Mouse (Mus musculus) right cerebral cortex, adult 2 months (tissue): Measurements from ENCODE around the gene Rab24.

ENCODE experiments used
- DNase-seq, 2 experiments: peaks; one replicate each; pipeline ENCODE4 v3.0.0; 2021 to 2022; ENCODE audit warnings: low spot score in 2 of 2

Rab24 gene

GRCm38 (mm10) chr13:55329109-55329682, 7.5 kb upstream of the Rab24 start:
- DNase-seq: peak in 1 of 2 experiments; percentile 36

GRCm38 (mm10) chr13:55328641-55329040, 6.9 kb upstream of the Rab24 start:
- no peak for DNase-seq

DNA sequence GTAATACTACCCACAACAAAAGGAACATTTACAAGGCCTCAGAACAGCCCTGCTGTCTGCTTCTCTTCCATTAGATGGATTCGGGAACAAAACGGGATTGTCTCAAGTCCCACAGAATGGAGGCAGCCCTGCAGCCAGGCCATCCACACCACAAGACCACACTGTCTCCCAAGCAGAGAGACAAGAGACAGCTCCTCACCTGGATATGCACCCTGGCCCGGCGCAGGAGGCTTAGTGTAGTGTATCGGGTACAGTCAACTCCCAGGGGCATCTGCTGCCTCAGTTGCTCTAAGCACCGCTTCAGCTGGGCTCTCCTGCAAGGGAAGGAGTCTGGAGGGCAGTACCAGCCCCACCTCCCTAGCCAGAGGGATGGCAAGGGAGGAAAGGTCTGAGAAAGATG, 6.4 kb upstream of the Rab24 start:
- DNase-seq: no peak

- DNase-seq: peak; percentile 97 to 98
Observed at GRCm38 (mm10) chr13:55327633-55328032, 5.9 kb upstream of the Rab24 start.

DNA sequence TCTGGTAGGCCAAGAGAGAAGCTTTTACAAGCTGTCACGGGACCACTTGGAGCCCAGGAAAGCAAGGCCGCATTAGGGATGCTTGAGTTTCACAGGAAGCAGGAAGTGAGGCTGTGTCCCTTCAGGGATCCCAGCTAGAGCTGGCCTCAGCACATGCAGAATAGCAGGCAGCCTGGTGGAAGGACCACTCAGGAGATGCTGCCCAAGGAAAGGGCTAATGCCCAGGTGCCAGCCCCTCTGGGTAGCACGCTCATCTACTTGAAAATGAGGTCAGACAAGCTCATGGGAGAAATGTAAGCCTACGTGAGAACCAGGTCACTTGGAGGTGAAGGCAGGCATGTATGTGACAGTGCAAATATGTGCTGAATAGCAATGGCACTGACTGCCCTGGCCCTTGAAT, 5.4 kb upstream of the Rab24 start:
- no peak for DNase-seq

DNA sequence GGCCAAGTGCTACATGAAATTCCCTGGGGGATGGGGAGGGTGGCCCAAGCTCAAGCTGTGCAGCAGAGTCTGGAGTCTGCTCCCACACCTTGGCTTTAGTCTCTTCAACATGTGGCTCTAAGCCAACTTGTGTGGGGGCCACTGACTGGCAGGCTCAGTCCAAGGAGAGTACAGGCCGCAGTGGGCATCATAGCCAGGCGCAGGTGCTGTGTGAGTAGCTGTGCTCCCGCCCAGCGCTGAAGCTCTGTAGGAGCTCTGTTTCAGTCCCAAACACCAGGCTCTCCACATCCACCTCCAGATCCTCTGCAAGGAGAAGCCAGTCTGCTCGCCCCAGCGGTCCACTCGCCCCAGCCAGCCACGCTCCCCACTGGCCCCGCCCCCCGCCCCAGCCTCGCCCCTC, 3.9 kb upstream of the Rab24 start:
- DNase-seq: peak in 1 of 2 experiments; percentile 41

DNA sequence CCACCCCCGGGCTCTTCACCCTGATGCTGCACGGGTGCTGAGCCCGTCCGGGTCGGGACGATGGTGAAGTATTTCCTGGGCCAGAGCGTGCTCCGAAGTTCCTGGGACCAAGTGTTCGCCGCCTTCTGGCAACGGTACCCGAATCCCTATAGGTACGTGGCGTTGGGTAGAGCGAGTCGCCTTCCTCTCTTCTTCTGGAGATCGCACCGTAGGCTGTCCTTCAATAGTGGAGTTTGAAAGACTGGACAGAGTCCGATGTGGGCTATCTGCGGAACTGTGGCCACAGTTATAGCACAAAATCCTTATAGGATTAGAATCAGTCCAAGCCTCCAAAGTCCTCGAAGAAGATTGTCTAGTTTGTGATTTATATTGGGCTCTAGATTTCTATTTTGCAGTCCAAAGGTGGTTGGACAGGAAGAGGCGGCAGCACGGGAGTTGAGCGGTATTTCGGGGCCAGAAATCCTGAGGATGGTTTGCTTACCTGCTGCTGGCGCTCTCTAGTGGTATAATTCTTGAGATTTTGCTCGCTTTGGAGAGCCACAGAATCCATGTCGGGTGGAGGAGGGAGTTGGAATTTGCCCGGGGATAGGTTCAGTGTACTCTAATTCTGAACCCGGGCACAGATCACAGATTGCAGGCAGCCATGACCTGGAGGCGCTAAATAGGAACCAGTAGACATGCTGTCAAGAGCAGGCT, 532 bp upstream of the Rab24 start:
- DNase-seq: peak; percentile 52 to 63

DNA sequence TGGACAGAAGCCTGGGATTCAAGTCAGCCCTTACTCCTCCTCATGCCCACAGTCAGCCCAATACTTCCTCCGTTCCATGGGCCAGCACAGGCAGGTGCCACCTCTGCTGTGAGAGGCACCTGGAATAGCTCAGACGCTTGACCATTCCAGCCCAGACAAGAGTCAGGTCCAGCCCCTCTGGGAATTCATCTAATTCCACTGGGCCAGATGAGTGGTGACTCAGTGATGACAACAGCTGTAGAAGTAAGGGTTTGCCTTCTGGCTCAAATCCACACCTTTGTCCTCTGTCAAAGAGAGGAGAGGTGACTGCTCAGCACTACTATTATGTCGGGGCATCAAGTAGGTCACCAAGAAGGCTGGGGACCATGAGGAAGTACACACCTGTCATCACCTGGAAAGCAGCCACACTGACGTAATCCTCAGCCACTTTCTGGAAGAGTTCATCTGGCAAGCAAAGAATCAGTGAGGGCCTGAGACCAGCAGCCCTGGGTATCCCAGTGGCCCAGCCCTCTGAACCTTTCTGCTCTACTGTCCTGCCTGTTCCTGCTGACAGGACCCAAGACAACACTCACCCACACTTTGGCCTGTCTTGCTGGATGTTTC, 1.7 kb downstream of the Rab24 start, which contains the start of gene Prelid1:
Gene Prelid1, plus strand, starts transcription at position 570 of the 603 bp plus-strand sequence.
- DNase-seq: no peak

DNA sequence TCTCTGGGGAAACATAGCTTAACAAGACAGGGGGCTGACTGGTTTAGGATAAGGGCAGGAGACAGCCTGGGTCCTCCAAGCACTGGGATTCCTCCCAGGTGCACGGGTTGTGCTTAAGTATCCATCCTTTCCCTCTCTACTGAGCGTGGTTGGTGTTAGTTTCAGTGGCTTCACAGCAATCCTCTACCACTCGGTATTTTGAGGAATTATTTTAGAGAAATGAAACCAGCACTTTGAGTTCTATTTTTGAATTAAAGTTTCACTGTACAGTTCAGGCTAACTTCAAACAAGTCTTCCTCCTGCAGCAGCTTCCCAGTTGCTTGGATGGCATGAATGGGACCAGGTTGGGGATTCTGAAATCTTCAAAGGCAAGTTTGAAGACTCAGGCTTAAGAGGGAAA, 3.4 kb downstream of the Rab24 start:
- no peak for DNase-seq

DNA sequence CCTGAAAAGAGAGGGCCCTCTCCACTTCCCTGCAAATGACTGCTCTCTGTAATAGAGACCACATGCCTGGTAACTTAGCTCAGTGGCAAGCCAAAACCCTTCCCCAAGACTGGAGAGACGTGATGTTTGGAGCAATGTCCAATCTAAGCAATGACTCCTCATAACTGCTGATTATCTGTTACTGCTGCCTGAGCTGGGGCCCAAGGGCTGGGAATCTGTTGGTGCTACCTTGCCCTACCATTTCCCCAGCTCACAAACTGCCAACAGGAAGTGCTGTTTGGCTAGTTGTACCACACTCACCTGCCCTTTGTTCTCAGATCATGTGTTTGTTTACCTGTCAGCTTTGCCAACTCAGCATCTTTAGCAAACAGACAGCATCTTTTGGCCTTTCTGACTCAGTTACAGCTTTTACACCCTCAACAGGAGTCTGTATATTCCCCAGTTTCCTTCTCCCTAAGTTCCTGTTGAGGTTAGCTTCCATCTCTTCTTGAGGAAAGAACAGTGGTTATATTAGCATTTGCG, 6.8 kb downstream of the Rab24 start:
- no peak for DNase-seq

- DNase-seq: no peak
Observed at GRCm38 (mm10) chr13:55313051-55313450, 8.7 kb downstream of the Rab24 start.

DNA sequence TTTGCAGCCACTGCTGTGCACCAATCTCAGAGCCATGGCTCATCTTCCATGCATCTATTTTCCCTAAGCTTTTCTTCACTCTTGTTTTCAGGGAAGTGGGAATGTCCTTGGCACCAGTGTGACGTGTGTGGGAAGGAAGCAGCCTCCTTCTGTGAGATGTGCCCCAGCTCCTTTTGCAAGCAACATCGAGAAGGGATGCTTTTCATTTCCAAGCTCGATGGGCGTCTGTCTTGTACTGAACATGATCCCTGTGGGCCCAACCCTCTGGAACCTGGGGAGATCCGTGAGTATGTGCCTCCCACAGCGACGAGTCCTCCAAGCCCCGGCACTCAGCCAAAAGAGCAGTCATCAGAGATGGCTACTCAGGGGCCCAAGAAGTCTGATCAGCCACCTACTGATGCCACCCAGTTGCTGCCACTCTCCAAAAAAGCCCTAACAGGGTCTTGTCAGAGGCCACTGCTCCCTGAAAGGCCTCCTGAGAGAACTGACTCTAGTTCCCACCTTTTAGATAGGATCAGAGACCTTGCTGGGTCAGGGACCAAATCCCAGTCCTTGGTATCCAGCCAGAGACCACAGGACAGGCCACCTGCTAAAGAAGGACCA, 9.6 kb downstream of the Rab24 start:
- peak; percentile 57 to 68 for DNase-seq

DNA sequence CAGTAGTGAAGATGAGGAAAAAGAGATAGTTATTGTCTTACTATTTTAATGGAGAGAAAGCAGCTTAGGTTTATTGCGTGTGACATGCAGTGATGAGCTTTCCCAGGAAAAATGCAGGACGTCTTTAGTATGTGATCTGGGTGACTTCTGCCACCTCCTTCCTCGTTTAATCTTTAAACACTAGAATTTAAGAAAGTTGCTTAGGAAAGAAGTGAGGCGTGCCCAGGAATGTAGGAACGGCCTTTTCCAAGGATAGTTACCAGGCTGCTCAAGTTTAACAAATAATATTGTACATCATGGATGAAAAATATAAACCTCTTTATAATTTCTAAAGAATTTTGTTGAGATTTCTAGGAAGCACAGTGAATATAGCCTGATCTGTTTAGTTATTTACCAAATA, 20.8 kb downstream of the Rab24 start:
- DNase-seq: no peak

DNA sequence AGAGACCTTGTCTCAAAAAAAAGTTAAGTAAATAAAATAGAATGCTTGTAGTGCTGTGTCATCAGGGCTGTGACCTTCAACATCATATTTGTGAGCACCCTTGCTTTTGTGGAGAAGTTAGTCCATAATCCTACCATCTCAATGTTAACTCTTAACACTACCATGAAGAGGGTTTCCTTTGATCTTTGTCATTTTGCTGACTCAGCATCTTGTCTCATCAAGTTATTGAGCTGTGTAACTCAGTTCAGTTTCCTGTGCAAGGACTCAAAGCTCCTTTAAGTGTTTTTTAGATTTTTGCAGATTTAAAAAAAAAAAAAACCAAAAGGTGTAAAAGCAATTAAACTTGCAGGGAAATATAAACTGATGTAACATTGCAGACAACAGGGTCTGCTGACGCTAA, 25.0 kb downstream of the Rab24 start:
- no peak for DNase-seq

- DNase-seq: no peak
Observed at GRCm38 (mm10) chr13:55288854-55289253, 32.9 kb downstream of the Rab24 start.

DNA sequence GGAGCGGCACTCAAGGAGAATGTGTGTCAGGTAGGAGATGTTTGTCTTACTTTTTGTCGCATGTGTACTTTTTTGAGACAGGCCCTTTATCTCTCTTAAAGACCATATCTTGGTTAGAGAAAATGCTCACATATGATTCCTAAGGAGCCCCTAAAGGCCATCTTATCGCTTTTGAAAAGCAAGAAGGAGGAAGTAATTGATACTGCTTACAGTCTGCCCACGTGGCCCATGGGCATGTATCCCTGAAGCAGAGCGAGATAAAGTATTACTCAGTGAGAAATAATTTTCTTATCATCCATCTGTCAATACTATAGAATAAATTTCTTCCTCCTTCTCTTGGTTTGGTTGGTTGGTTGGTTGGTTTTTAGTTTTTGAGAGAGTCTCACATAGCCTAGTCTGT, 44.1 kb downstream of the Rab24 start:
- no peak for DNase-seq

DNA sequence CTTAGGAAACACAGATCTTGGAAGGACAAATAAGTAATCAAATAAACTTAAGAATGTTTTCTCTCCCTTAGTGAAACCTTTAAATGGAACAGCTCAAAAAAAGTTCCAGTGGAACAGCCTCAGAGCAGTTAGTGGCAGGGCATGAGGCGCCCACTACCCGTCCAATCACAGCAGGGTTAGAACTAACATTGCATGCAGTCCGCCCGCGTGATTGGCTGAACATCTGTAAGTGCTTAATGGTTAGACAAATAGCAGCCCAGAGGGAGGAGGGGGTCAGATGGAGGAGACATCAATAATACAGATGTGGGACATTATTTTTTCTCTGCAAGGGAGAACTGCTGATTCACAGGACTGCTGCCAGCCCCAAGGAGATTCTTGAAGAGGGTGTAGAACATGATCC, 44.5 kb downstream of the Rab24 start:
- no peak for DNase-seq
